ENCODE assay signal across 9 mouse cellular contexts in the genomic region with DNA sequence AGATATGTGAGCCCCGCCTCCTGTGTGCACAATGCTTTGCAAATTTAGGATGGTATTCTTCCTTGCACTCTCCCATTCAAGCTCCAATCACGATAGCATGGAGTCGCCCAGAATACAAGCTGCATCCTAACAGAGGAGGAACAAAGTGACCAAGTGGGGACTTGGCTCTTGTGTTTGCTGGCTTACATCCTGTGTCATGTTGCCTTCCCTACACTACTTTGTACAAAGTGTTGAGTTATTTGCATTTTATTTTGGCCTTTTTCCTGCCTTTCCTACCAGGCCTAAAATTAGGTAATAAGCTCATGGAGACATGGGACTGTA.
A peak's percentile ranks its signal among the peaks of the same experiment; 100 is the strongest.
DNase-seq lines count a peak whose midpoint lies in the region; ATAC-seq and TF ChIP-seq lines count a peak whose summit lies in the region.
"Had no signal": no experiment of that assay in that cellular context is flagged by ENCODE, and none has a peak within 500 bp of the region (broad histone marks: within the 10 kb centered on the region; RNA-seq: fewer than 3 reads in every experiment).

No protein-coding gene starts in this region.

- no peaks in the 10 kb centered on the region for H3K36me3 ChIP-seq in kidney, postnatal 0 days (ENCODE audit: insufficient read depth, low read length)
- no peaks in the 10 kb centered on the region for H3K36me3 ChIP-seq in embryonic facial prominence, embryonic 14.5 days (ENCODE audit: control insufficient read depth, insufficient read depth, low read length)
- H3K36me3 ChIP-seq in intestine, embryonic 14.5 days (ENCODE audit: control insufficient read depth, insufficient read depth, low read length), result no peaks in the 10 kb centered on the region
- H3K36me3 ChIP-seq in midbrain, embryonic 16.5 days (ENCODE audit: control insufficient read depth, insufficient read depth, low read length), result no peaks in the 10 kb centered on the region

- peaks cover 9% of the 10 kb centered on the region; the same call in 1 of the 2 replicates for H3K4me1 ChIP-seq in kidney, postnatal 0 days (replicated peaks; ENCODE audit: insufficient read depth, low read length)
- H3K4me1 ChIP-seq in embryonic facial prominence, embryonic 14.5 days (ENCODE audit: control insufficient read depth, insufficient read depth, low read length), result peaks cover 18% of the 10 kb centered on the region
- peaks cover 13% of the 10 kb centered on the region for H3K4me1 ChIP-seq in intestine, embryonic 14.5 days (replicated peaks; ENCODE audit: control insufficient read depth, insufficient read depth, low read length)
- H3K4me1 ChIP-seq in midbrain, embryonic 16.5 days (ENCODE audit: control insufficient read depth, insufficient read depth, low read length), result peaks cover 33% of the 10 kb centered on the region

- H3K9me3 ChIP-seq in kidney, postnatal 0 days (replicated peaks; ENCODE audit: low read length), result no peaks in the 10 kb centered on the region
- no peaks in the 10 kb centered on the region for H3K9me3 ChIP-seq in embryonic facial prominence, embryonic 14.5 days (ENCODE audit: control insufficient read depth, low read length)
- no peaks in the 10 kb centered on the region for H3K9me3 ChIP-seq in intestine, embryonic 14.5 days (ENCODE audit: control insufficient read depth, low read length)
- no peaks in the 10 kb centered on the region for H3K9me3 ChIP-seq in midbrain, embryonic 16.5 days (replicated peaks; ENCODE audit: control insufficient read depth, low read length, poor library complexity, severe bottlenecking)

- H3K27ac ChIP-seq in kidney, postnatal 0 days, result no peak overlapping the region
- H3K27ac ChIP-seq in embryonic facial prominence, embryonic 14.5 days (replicated peaks; ENCODE audit: low read depth, low read length), result no peak overlapping the region
- no peak overlapping the region for H3K27ac ChIP-seq in intestine, embryonic 14.5 days (ENCODE audit: low read depth)
- H3K27ac ChIP-seq in midbrain, embryonic 16.5 days (ENCODE audit: low read length), result peak overlapping the region; percentile 71; the same call in 1 of the 2 replicates

- peak overlapping the region; percentile 77; the same call in 1 of the 2 replicates for H3K4me2 ChIP-seq in kidney, postnatal 0 days (ENCODE audit: low read length)
- peak overlapping the region; percentile 81 for H3K4me2 ChIP-seq in embryonic facial prominence, embryonic 14.5 days (ENCODE audit: low read depth, low read length)
- H3K4me2 ChIP-seq in intestine, embryonic 14.5 days (ENCODE audit: low read length), result peak overlapping the region; percentile 78
- peak overlapping the region; percentile 77 for H3K4me2 ChIP-seq in midbrain, embryonic 16.5 days (ENCODE audit: low read length)

- no peak for DNase-seq in kidney, postnatal 0 days (ENCODE audit: low spot score)
- DNase-seq in kidney, postnatal 4 days, result no peak
- no peak for DNase-seq in embryonic facial prominence, embryonic 14.5 days (ENCODE audit: low spot score)
- no peak for DNase-seq in intestine, embryonic 14.5 days (ENCODE audit: low spot score)
- no peak for DNase-seq in spleen, adult 12 weeks (ENCODE audit: low spot score)
- DNase-seq in urinary bladder, postnatal 14 days (ENCODE audit: low spot score), result no peak
- DNase-seq in thymus, postnatal 36 days, result no peak
- DNase-seq: gastrocnemius, postnatal 36 days had no signal

- TF ChIP-seq CTCF in kidney, postnatal 0 days (IDR thresholded peaks at IDR 0.05; ENCODE audit: low read depth), result no peak

- no peaks in the 10 kb centered on the region for H3K27me3 ChIP-seq in kidney, postnatal 0 days (ENCODE audit: insufficient read depth, low read length)
- H3K27me3 ChIP-seq in embryonic facial prominence, embryonic 14.5 days (replicated peaks; ENCODE audit: control insufficient read depth, insufficient read depth, low read length), result 0 out of 2 replicates have a peak, but pooled peaks cover 10% of the 10 kb centered on the region
- H3K27me3 ChIP-seq in intestine, embryonic 14.5 days (replicated peaks; ENCODE audit: control insufficient read depth, insufficient read depth, low read length), result no peaks in the 10 kb centered on the region
- no peaks in the 10 kb centered on the region for H3K27me3 ChIP-seq in midbrain, embryonic 16.5 days (ENCODE audit: control insufficient read depth, insufficient read depth, low read depth, low read length)

- WGBS in kidney, postnatal 0 days, result 17% methylated on average over 3 of the region's 3 CpGs
- 18% methylated on average over 3 of the region's 3 CpGs for WGBS in embryonic facial prominence, embryonic 14.5 days
- 10% methylated on average over 3 of the region's 3 CpGs for WGBS in intestine, embryonic 14.5 days
- 3% methylated on average over 3 of the region's 3 CpGs for WGBS in midbrain, embryonic 16.5 days

- ATAC-seq in kidney, postnatal 0 days (replicated peaks; ENCODE audit: low FRiP score, low read depth), result no peak
- no peak for ATAC-seq in embryonic facial prominence, embryonic 14.5 days (ENCODE audit: low read depth)
- no peak for ATAC-seq in intestine, embryonic 14.5 days (replicated peaks; ENCODE audit: low FRiP score, low TSS enrichment, low read depth)
- peak; percentile 18 for ATAC-seq in midbrain, embryonic 16.5 days

- H3K4me3 ChIP-seq in kidney, postnatal 0 days (replicated peaks; ENCODE audit: low read depth, low read length), result peak overlapping the region; percentile 32
- peak overlapping the region; percentile 42 for H3K4me3 ChIP-seq in embryonic facial prominence, embryonic 14.5 days (ENCODE audit: low read depth, low read length)
- peak overlapping the region; percentile 35 for H3K4me3 ChIP-seq in intestine, embryonic 14.5 days (ENCODE audit: low read depth, low read length)
- H3K4me3 ChIP-seq in midbrain, embryonic 16.5 days (ENCODE audit: low read depth, low read length), result peak overlapping the region; percentile 44

- no peak overlapping the region for H3K9ac ChIP-seq in kidney, postnatal 0 days (ENCODE audit: low read depth, low read length)
- H3K9ac ChIP-seq in embryonic facial prominence, embryonic 14.5 days (ENCODE audit: low read depth, low read length), result no peak overlapping the region
- H3K9ac ChIP-seq in intestine, embryonic 14.5 days (ENCODE audit: low read length), result no peak overlapping the region; the same call in 1 of the 2 replicates
- peak overlapping the region; percentile 71; the same call in 1 of the 2 replicates for H3K9ac ChIP-seq in midbrain, embryonic 16.5 days (ENCODE audit: low read depth, low read length)
